Mouse (Mus musculus) left cerebral cortex, adult 6 months (tissue): Measurements from ENCODE around the gene Rhox4e. TPM values are rescaled to one million over a fixed set of nuclear protein-coding genes. Genes with fewer than 3 reads are reported as not detected.

Source experiments
- long read RNA-seq, 2 experiments: library from polyadenylated mRNA; unstranded; transcript quantifications; one replicate each; pipeline ENCODE4 v2.0.0; 2019 to 2020
- polyA plus RNA-seq: library from polyadenylated mRNA; unstranded; fragments of <200 nt; fragmentation: Nextera tagmentation; gene quantifications from 2 replicates; pipeline ENCODE4 v1.2.3, GENCODE M21; 2021

Rhox4e gene
- not detected in 2 replicates for polyA plus RNA-seq
- long read RNA-seq, experiment 1 = 0 reads
- long read RNA-seq, experiment 2 = 0 reads

DNA sequence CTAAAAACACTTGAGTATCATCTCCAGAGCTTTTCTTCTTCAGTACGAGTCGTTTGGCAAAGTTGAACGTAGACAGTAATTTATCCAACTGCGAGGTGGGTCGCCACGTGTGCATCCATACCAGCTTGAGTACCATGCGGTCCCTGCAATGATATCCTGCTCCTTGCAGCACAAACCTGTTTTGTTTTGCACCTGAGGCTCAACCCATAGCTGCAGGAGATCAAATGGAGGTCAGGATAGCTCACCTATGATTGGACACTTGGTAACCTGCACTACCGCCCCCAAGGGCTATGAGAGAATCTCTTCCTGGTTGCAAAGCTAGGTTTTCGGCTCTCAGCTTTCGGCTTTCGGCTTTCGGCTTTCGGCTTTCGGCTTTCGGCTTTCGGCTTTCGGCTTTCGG is at the start of gene Rhox4e:
Gene Rhox4e (plus strand): TSS at position 301 of the 400 bp plus-strand sequence.

DNA sequence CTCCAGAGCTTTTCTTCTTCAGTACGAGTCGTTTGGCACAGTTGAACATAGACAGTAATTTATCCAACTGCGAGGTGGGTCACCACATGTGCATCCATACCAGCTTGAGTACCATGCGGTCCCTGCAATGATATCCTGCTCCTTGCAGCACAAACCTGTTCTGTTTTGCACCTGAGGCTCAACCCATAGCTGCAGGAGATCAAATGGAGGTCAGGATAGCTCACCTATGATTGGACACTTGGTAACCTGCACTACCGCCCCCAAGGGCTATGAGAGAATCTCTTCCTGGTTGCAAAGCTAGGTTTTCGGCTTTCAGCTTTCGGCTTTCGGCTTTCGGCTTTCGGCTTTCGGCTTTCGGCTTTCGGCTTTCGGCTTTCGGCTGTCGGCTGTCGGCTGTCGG is 43.2 kb upstream of the Rhox4e start, which contains the start of gene Rhox4d:
Gene Rhox4d (plus strand): TSS at position 301 of the 400 bp plus-strand sequence.

GRCm38 (mm10) chrX:37530152-37530551 is 27.1 kb upstream of the Rhox4e start, which contains the start of gene Rhox2e:
Rhox2e (plus strand) TSS chrX:37530452.

DNA sequence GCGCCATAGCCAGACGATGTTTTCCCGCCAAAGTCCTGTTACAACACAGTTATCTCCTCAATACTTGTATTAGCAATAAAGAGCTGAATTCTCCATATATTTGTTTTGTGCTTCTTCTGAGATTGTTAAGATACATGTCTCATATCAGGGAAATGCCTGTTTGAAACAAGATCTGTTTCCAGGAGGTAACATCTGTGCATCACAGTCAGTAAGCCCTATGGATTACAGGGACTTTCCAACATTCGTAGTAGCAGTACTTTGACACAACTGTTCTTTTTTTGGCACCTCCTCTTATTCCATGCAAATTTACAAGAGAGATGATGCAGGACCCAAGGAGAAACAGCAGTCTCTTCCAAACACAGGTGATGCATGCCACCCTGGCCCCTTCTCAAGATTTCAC is 15.5 kb upstream of the Rhox4e start, which contains the start of gene Rhox3e:
Gene Rhox3e (plus strand): TSS at position 301 of the 400 bp plus-strand sequence.

GRCm38 (mm10) chrX:37571105-37571504 is 13.9 kb downstream of the Rhox4e start, which contains the start of gene Rhox2f:
Rhox2f (plus strand) TSS chrX:37571405.

GRCm38 (mm10) chrX:37580692-37581091 is 23.5 kb downstream of the Rhox4e start, which contains the start of gene Rhox3f:
Rhox3f (plus strand) TSS chrX:37580992.

GRCm38 (mm10) chrX:37607604-37608003 is 50.4 kb downstream of the Rhox4e start, which contains the start of gene Rhox4f:
Rhox4f (minus strand) TSS chrX:37607704.

Other genes starting within 250 kb of the Rhox4e start
- gene Rhox3a2, start 177.4 kb upstream of the Rhox4e start, polyA plus RNA-seq = not detected in 2 replicates
- gene Rhox4a2, start 166.6 kb upstream of the Rhox4e start, polyA plus RNA-seq = not detected in 2 replicates
- not detected in 2 replicates for gene Rhox2b, start 145.3 kb upstream of the Rhox4e start, polyA plus RNA-seq
- gene Rhox4b, start 124.9 kb upstream of the Rhox4e start, polyA plus RNA-seq = not detected in 2 replicates
- not detected in 2 replicates for gene Rhox2c, start 103.7 kb upstream of the Rhox4e start, polyA plus RNA-seq
- gene Rhox3c, start 98.8 kb upstream of the Rhox4e start, polyA plus RNA-seq = not detected in 2 replicates
- not detected in 2 replicates for gene Rhox4c, start 77.1 kb upstream of the Rhox4e start, polyA plus RNA-seq
- not detected in 2 replicates for gene Rhox2d, start 64.0 kb upstream of the Rhox4e start, polyA plus RNA-seq
- gene Rhox4d, start 43.1 kb upstream of the Rhox4e start, polyA plus RNA-seq = not detected in 2 replicates
- not detected in 2 replicates for gene Rhox2e, start 27.0 kb upstream of the Rhox4e start, polyA plus RNA-seq
- not detected in 2 replicates for gene Rhox3e, start 15.4 kb upstream of the Rhox4e start, polyA plus RNA-seq
- not detected in 2 replicates for gene Rhox2f, start 14.0 kb downstream of the Rhox4e start, polyA plus RNA-seq
- gene Rhox3f, start 23.6 kb downstream of the Rhox4e start, polyA plus RNA-seq = not detected in 2 replicates
- gene Rhox4f, start 50.3 kb downstream of the Rhox4e start, polyA plus RNA-seq = not detected in 2 replicates
- not detected in 2 replicates for gene Rhox3g, start 71.2 kb downstream of the Rhox4e start, polyA plus RNA-seq
- not detected in 2 replicates for gene Rhox2g, start 86.1 kb downstream of the Rhox4e start, polyA plus RNA-seq
- not detected in 2 replicates for gene Rhox4g, start 93.9 kb downstream of the Rhox4e start, polyA plus RNA-seq
- gene Rhox3h, start 111.4 kb downstream of the Rhox4e start, polyA plus RNA-seq = not detected in 2 replicates
- not detected in 2 replicates for gene Rhox2h, start 115.9 kb downstream of the Rhox4e start, polyA plus RNA-seq
- 0.28 TPM in 1 of 2 replicates, not detected in the other for gene Rhox5, start 247.4 kb downstream of the Rhox4e start, polyA plus RNA-seq